Mouse (Mus musculus): Measurements from ENCODE around the gene Mthfs. TPM values are rescaled to one million over a fixed set of nuclear protein-coding genes. Genes with fewer than 3 reads are reported as not detected.

Mthfs gene
- polyA plus RNA-seq, 1 experiment from 2014 or later, result 19.4 TPM

DNA sequence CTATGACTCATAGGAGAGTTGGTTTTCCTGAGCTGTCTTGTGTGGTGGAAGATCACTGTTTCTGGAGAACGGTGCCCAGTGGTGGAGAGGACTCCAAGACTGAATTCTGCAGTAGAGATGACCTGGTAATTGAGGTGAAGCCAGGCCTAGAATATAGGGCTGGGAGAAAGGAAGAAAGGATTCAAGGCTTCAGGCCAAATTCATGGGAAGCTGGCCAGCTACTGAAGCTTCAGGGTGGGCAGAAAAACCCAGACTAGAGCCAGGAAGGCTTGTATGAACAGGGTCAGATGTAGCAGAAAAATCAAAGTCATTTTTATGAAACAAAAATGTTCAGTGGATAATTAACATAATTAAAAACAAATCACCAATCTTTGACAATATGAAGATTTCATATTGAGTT, 163.3 kb downstream of the Mthfs start:
- DNase-seq (ENCODE audit: low spot score), result no peak
- WGBS, result 88% methylated on average over 1 of the region's 1 CpGs
- Histone ChIP-seq H3K36me3 (replicated peaks) (no peaks in the 10 kb centered on the region), H3K4me1 (no peaks in the 10 kb centered on the region), H3K27me3 (replicated peaks; ENCODE audit: low read depth, poor library complexity, severe bottlenecking) (no peaks in the 10 kb centered on the region), H3K4me3 (no peak overlapping the region), H3K27ac (replicated peaks) (no peak overlapping the region), H3K9me3 (no peaks in the 10 kb centered on the region)

DNA sequence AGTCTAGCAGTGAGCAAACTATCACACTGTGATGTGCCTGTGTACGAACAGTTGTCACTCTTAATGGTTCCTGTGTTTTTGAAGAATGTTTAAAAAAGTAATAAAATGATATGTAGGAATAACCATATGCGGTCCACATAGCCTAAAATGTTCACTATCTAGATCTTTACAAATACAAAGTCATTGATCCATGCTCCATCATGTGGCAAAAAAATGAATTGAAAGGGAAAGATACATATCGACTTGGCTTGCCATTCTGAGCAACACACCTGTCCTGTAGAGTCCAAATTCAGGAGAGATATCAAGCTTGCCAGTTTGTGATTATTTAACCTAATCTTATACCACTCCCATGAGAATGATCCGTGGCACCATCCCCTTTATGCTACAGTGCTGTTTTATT, 164.2 kb downstream of the Mthfs start:
- 87% methylated on average over 4 of the region's 4 CpGs for WGBS
- DNase-seq (ENCODE audit: low spot score), result no peak
- Histone ChIP-seq H3K4me1 (no peaks in the 10 kb centered on the region), H3K27ac (replicated peaks) (no peak overlapping the region), H3K27me3 (replicated peaks; ENCODE audit: low read depth, poor library complexity, severe bottlenecking) (no peaks in the 10 kb centered on the region), H3K36me3 (replicated peaks) (no peaks in the 10 kb centered on the region), H3K4me3 (no peak overlapping the region), H3K9me3 (no peaks in the 10 kb centered on the region)

DNA sequence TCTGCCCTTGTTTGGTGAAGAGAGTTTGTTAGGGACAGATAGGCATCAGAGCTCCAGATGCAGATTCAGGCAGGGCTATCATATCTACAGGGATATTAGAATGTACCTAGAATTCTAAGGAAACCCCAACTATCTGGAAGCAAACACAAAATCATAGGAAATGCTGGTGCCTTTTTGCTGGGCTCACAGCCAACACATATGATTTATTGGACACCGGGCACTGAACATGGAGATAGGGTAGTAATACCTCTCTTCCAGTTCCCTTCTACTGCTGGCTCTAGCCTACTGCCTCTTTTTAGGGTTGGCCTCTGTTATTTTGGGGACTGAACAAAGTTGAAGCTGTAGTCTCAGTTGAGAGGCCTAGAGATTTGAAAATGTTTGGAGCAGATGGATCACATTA, 192.6 kb downstream of the Mthfs start:
- no peak overlapping the region for H3K27ac ChIP-seq (replicated peaks)
- H3K4me3 ChIP-seq, result no peak overlapping the region
- 94% methylated on average over 1 of the region's 1 CpGs for WGBS
- no peaks in the 10 kb centered on the region for H3K36me3 ChIP-seq (replicated peaks)
- no peaks in the 10 kb centered on the region for H3K27me3 ChIP-seq (replicated peaks; ENCODE audit: low read depth, poor library complexity, severe bottlenecking)
- DNase-seq (ENCODE audit: low spot score), result no peak
- H3K9me3 ChIP-seq, result no peaks in the 10 kb centered on the region
- H3K4me1 ChIP-seq, result no peaks in the 10 kb centered on the region

Other genes with a start within 250 kb of the Mthfs start
- not detected in 2 replicates for gene Trim43b, start 117.8 kb upstream of the Mthfs start, polyA plus RNA-seq (2016; fragmentation: Nextera tagmentation; extraction: Ambion mirVana)
- 0.19 and 0.34 TPM in 2 replicates for gene Bcl2a1b, start 11.5 kb upstream of the Mthfs start, polyA plus RNA-seq (2016; fragmentation: Nextera tagmentation; extraction: Ambion mirVana)
- not detected in 2 replicates for gene Gm29094, start 11.3 kb upstream of the Mthfs start, polyA plus RNA-seq (2016; fragmentation: Nextera tagmentation; extraction: Ambion mirVana)

Data from embryonic facial prominence, embryonic 10.5 days (tissue).